Mouse (Mus musculus) liver, embryonic 14.5 days (tissue): ENCODE measurements around the gene Rpsa. TPM values are rescaled to one million over a fixed set of nuclear protein-coding genes. Genes with fewer than 3 reads are reported as not detected.

ENCODE experiments used
- ATAC-seq: fragments of 200-750 bp; cut with Nextera tagmentation; 2 replicates; pipeline ENCODE4 v1.8.0; 2017; ENCODE audit warnings: moderate number of reproducible peaks, mild to moderate bottlenecking, moderate library complexity; ENCODE audit not compliant: insufficient read depth
- DNase-seq, 3 experiments: peaks; one replicate each; pipeline ENCODE4 v3.0.0-alpha.2; 2012 to 2013; ENCODE audit warnings: low read depth in 3 of 3, low spot score in 3 of 3
- H3K27ac ChIP-seq: fragments of 300-500 bp; sonication (generic); 2 replicates; pipeline ENCODE4 v1.5.1; 2014; ENCODE audit warnings: moderate library complexity, mild to moderate bottlenecking, control low read depth, inconsistent platforms
- H3K27me3 ChIP-seq: fragments of 300-500 bp; sonication (generic); 2 replicates; pipeline ENCODE4 v1.6.1; 2014; ENCODE audit warnings: mild to moderate bottlenecking, low read length, moderate library complexity; ENCODE audit not compliant: control insufficient read depth, insufficient read depth
- H3K36me3 ChIP-seq: fragments of 300-500 bp; sonication (generic); replicated peaks from 2 replicates; pipeline ENCODE4 v1.6.1; 2014; ENCODE audit warnings: low read depth; ENCODE audit not compliant: control insufficient read depth, insufficient read depth
- H3K4me1 ChIP-seq, 2 experiments: fragments of 200-500 bp in 1 of 2; fragments of 300-500 bp in 1 of 2; sonication (generic) in 1 of 2; replicated peaks; 2 replicates each; pipeline ENCODE4 v1.6.1; 2012 to 2014; ENCODE audit warnings: antibody characterized with exemption in 1 of 2, inconsistent platforms in 1 of 2, low read length in 1 of 2; ENCODE audit not compliant: control insufficient read depth in 2 of 2, insufficient read depth in 2 of 2
- H3K4me2 ChIP-seq: fragments of 300-500 bp; sonication (generic); 2 replicates; pipeline ENCODE4 v1.6.1; 2014; ENCODE audit warnings: low read depth, mild to moderate bottlenecking, control low read depth, moderate library complexity
- H3K4me3 ChIP-seq, 2 experiments: fragments of 200-500 bp in 1 of 2; fragments of 300-500 bp in 1 of 2; sonication (generic) in 1 of 2; 2 replicates each; pipeline ENCODE4 v1.5.1; 2012 to 2014; ENCODE audit warnings: low read depth in 2 of 2, low read length in 2 of 2, mild to moderate bottlenecking in 2 of 2, control low read depth in 1 of 2, inconsistent platforms in 1 of 2, moderate library complexity in 1 of 2; ENCODE audit not compliant: insufficient read depth in 1 of 2
- H3K9ac ChIP-seq: fragments of 300-500 bp; sonication (generic); replicated peaks from 2 replicates; pipeline ENCODE4 v1.6.1; 2014; ENCODE audit warnings: mild to moderate bottlenecking, control low read depth, moderate library complexity
- H3K9me3 ChIP-seq: fragments of 300-500 bp; sonication (generic); 2 replicates; pipeline ENCODE4 v1.6.1; 2016; ENCODE audit warnings: low read length, mixed read lengths; ENCODE audit not compliant: control insufficient read depth
- CTCF ChIP-seq: IDR thresholded peaks from 2 replicates; pipeline ENCODE4 v1.5.1; 2016; ENCODE audit warnings: antibody characterized with exemption, low read depth, control low read depth
- EP300 ChIP-seq: IDR thresholded peaks from 2 replicates; pipeline ENCODE4 v1.6.1; 2016; ENCODE audit warnings: antibody characterized with exemption, low read depth
- WGBS: fragments of 180-500 bp; shearing (Covaris S2); extraction: QIAGEN DNeasy Blood & Tissue Kit; methylation state at CpG from one replicate; pipeline ENCODE4 v1.1.7; 2014; ENCODE audit not compliant: insufficient replicate concordance; 5-methylcytosine and 5-hydroxymethylcytosine counted together
- polyA plus RNA-seq, 2 experiments: library from polyadenylated mRNA; depleted of rRNA in 1 of 2; stranded (reverse) in 1 of 2; unstranded in 1 of 2; fragments of >200 nt; fragmentation: Nextera tagmentation in 1 of 2; extraction: Ambion mirVana in 1 of 2; gene quantifications; 2 replicates each; pipeline versions ENCODE4 v1.2.1 to v1.2.3; 2012 to 2014

The Rpsa gene
- polyA plus RNA-seq (2012; rRNA removed), result 1,110 and 1,446 TPM in 2 replicates
- 1,498 and 1,559 TPM in 2 replicates for polyA plus RNA-seq (2014; fragmentation: Nextera tagmentation; extraction: Ambion mirVana)

- WGBS, result under 1% methylated on average over 72 of the region's 72 CpGs
- ATAC-seq (peak; percentile 92), DNase-seq (peak; percentile 93 to 96 (median 93))
- no peaks in the 10 kb centered on the region for H3K9me3 ChIP-seq
- peak within 1 kb of the TSS; percentile 94 for H3K4me2 ChIP-seq
- TF ChIP-seq EP300, result no peak
- peak within 1 kb of the TSS; percentile 90 to 100 for H3K4me3 ChIP-seq
- H3K36me3 ChIP-seq, result peaks cover 63% of the 10 kb centered on the region
- no peaks in the 10 kb centered on the region for H3K27me3 ChIP-seq
- peak within 1 kb of the TSS; percentile 84 for H3K27ac ChIP-seq
- H3K4me1 ChIP-seq, result peaks cover 13 to 15% of the 10 kb centered on the region in 2 experiments
- peak within 1 kb of the TSS; percentile 100 for H3K9ac ChIP-seq
Measured at GRCm38 (mm10) chr9:120127538-120128251, at the start of gene Rpsa. TSS of gene Rpsa (plus strand) at chr9:120127689.

- H3K4me3 ChIP-seq, result no peak overlapping the region
- no peak for TF ChIP-seq CTCF
- no peak for TF ChIP-seq EP300
- H3K27ac ChIP-seq, result no peak overlapping the region
- no peaks in the 10 kb centered on the region for H3K4me1 ChIP-seq
- H3K9ac ChIP-seq, result no peak overlapping the region
- H3K4me2 ChIP-seq, result no peak overlapping the region
- H3K36me3 ChIP-seq, result no peaks in the 10 kb centered on the region
- DNase-seq, result no peak
- ATAC-seq, result no peak
- H3K27me3 ChIP-seq, result no peaks in the 10 kb centered on the region
- H3K9me3 ChIP-seq, result no peaks in the 10 kb centered on the region
- 57% methylated on average over 3 of the region's 3 CpGs for WGBS
Measured at GRCm38 (mm10) chr9:120078241-120078640, 49.2 kb upstream of the Rpsa start.

- no peak for TF ChIP-seq CTCF
- no peak for TF ChIP-seq EP300
- H3K9ac ChIP-seq, result no peak overlapping the region
- WGBS, result 48% methylated on average over 7 of the region's 7 CpGs
- no peak for DNase-seq
- no peak overlapping the region for H3K27ac ChIP-seq
- H3K36me3 ChIP-seq, result no peaks in the 10 kb centered on the region
- H3K4me3 ChIP-seq, result no peak overlapping the region
- H3K27me3 ChIP-seq, result no peaks in the 10 kb centered on the region
- no peaks in the 10 kb centered on the region for H3K9me3 ChIP-seq
- ATAC-seq, result no peak
- no peaks in the 10 kb centered on the region for H3K4me1 ChIP-seq
- no peak overlapping the region for H3K4me2 ChIP-seq
Measured at GRCm38 (mm10) chr9:120079901-120080300, 47.6 kb upstream of the Rpsa start.

DNA sequence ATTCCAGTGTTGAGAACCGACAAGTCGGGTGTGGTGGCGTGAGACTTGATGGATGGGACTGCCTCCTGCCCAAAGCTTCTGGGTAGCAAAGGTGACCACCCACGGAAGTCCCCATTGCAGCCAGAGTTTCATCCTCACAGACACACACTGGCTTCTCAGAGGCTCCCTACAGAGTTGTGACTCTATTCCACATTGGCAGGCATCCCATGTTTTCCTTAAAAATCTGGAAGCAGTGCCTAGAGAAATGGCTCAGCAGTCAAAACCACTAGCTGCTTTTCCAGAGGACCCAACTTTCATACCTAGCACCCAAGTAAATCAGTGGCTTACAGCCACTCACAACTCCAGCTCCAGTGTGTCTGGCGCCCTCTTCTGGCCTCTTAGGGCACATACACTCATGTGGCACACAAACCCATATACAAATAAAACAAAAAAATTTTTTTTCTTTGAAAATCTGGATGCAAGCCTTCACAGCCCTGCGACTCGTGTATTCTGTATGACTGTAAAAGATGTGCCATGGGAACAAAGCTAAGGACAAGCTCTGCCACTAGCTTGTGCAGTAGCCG lies 46.9 kb upstream of the Rpsa start:
- H3K4me1 ChIP-seq, result no peaks in the 10 kb centered on the region
- DNase-seq, result no peak
- no peaks in the 10 kb centered on the region for H3K27me3 ChIP-seq
- 63% methylated on average over 8 of the region's 8 CpGs for WGBS
- no peak for ATAC-seq
- no peak overlapping the region for H3K4me2 ChIP-seq
- no peak overlapping the region for H3K27ac ChIP-seq
- no peak overlapping the region for H3K4me3 ChIP-seq
- H3K36me3 ChIP-seq, result no peaks in the 10 kb centered on the region
- no peaks in the 10 kb centered on the region for H3K9me3 ChIP-seq
- H3K9ac ChIP-seq, result no peak overlapping the region
- no peak for TF ChIP-seq EP300
- peak; percentile 36; the same call in 1 of the 2 replicates for TF ChIP-seq CTCF

GRCm38 (mm10) chr9:120081247-120081646 lies 46.2 kb upstream of the Rpsa start:
- H3K4me3 ChIP-seq, result no peak overlapping the region
- H3K27me3 ChIP-seq, result no peaks in the 10 kb centered on the region
- no peak overlapping the region for H3K4me2 ChIP-seq
- H3K9me3 ChIP-seq, result no peaks in the 10 kb centered on the region
- H3K36me3 ChIP-seq, result no peaks in the 10 kb centered on the region
- WGBS, result 56% methylated on average over 6 of the region's 6 CpGs
- peak in 1 of 3 experiments; percentile 7 for DNase-seq
- ATAC-seq, result no peak
- no peak overlapping the region for H3K9ac ChIP-seq
- H3K27ac ChIP-seq, result no peak overlapping the region
- TF ChIP-seq CTCF (peak; percentile 72), EP300 (no peak)
- no peaks in the 10 kb centered on the region for H3K4me1 ChIP-seq
